Mouse (Mus musculus) testis, adult 2 months (tissue): ENCODE measurements at regions not wholly inside any gene's neighbourhood (a gene's known extent, or its start where the extent isn't known, plus 50 kb on each side); places are given as distances from the start of the nearest gene placed in this dataset.
A peak's percentile ranks its signal among the peaks of the same experiment; 100 is the strongest.

Experiments
- H3K27ac ChIP-seq: fragments of 200-500 bp; 2 replicates; pipeline ENCODE4 v1.5.1; 2012; ENCODE audit warnings: low read depth, low read length; ENCODE audit not compliant: control insufficient read depth, insufficient read depth
- H3K27me3 ChIP-seq: fragments of 200-500 bp; 2 replicates; pipeline ENCODE4 v1.6.1; 2012; ENCODE audit warnings: mild to moderate bottlenecking, low read length, moderate library complexity; ENCODE audit not compliant: control insufficient read depth, insufficient read depth
- H3K36me3 ChIP-seq: fragments of 200-500 bp; 2 replicates; pipeline ENCODE4 v1.6.1; 2012; ENCODE audit warnings: mild to moderate bottlenecking, low read length; ENCODE audit not compliant: control insufficient read depth, insufficient read depth
- H3K4me1 ChIP-seq: fragments of 200-500 bp; 2 replicates; pipeline ENCODE4 v1.6.1; 2012; ENCODE audit warnings: low read length; ENCODE audit not compliant: control insufficient read depth, insufficient read depth
- H3K4me3 ChIP-seq: fragments of 200-500 bp; 2 replicates; pipeline ENCODE4 v1.5.1; 2012; ENCODE audit warnings: low read depth, mild to moderate bottlenecking, low read length, moderate library complexity, mixed read lengths; ENCODE audit not compliant: control insufficient read depth
- CTCF ChIP-seq: fragments of 200-500 bp; IDR thresholded peaks from 2 replicates; pipeline ENCODE4 v1.5.1; 2012; ENCODE audit warnings: low read depth, mild to moderate bottlenecking, inconsistent platforms, low read length, moderate library complexity; ENCODE audit not compliant: control insufficient read depth, insufficient read depth, insufficient replicate concordance
- POLR2A ChIP-seq: fragments of 200-500 bp; IDR thresholded peaks from 2 replicates; pipeline ENCODE4 v1.6.1; 2012; ENCODE audit warnings: low read depth, mild to moderate bottlenecking, inconsistent platforms, low read length, moderate library complexity; ENCODE audit not compliant: control insufficient read depth

DNA sequence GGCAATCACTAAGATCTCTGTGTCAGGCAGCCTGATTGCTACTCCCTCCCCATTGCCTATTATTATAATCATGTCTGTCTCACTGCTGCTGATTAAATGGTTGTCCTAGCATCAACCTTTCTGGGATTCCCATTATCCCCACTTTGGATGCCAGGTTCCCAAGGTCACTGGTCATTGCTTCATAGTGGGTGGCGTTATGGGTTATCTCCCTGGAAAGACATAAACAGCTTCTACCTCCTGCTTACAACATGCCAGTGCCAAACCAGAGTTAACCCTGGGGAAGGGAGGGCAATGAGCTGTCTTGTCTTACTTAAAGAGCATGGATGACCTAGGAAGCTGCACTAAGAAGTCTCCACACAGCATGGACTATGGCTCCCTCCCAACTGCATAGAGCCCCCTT lies 136.9 kb downstream of the Uaca start:
- H3K4me1 ChIP-seq = no peaks in the 10 kb centered on the region
- no peak overlapping the region for H3K4me3 ChIP-seq
- TF ChIP-seq POLR2A = no peak
- H3K27me3 ChIP-seq = no peaks in the 10 kb centered on the region
- H3K36me3 ChIP-seq = no peaks in the 10 kb centered on the region
- no peak overlapping the region; the same call in 1 of the 2 replicates for H3K27ac ChIP-seq

DNA sequence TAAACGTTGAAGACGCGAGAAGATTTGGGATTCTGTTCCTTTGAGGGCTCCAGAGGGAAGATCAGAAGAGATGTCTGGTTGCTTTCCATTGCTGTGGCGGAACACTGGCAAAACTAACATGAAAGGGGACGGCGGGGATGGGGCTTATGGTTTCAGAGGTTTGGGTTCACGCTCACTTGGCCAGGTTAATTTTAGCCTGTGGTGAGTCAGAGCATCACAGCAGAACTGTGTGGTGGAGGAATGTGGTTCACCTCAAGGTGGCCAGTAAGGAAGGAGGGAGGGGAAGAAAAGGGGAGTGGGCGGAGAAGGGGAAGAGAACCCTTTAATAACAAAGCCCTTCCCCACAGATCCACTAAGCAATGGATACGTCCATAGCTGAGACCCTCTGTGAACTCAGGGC lies 142.6 kb downstream of the Uaca start:
- H3K27me3 ChIP-seq = no peaks in the 10 kb centered on the region
- no peaks in the 10 kb centered on the region; the same call in 1 of the 2 replicates for H3K4me1 ChIP-seq
- H3K27ac ChIP-seq = no peak overlapping the region
- no peaks in the 10 kb centered on the region for H3K36me3 ChIP-seq
- TF ChIP-seq CTCF (no peak), POLR2A (no peak)
- H3K4me3 ChIP-seq = no peak overlapping the region

DNA sequence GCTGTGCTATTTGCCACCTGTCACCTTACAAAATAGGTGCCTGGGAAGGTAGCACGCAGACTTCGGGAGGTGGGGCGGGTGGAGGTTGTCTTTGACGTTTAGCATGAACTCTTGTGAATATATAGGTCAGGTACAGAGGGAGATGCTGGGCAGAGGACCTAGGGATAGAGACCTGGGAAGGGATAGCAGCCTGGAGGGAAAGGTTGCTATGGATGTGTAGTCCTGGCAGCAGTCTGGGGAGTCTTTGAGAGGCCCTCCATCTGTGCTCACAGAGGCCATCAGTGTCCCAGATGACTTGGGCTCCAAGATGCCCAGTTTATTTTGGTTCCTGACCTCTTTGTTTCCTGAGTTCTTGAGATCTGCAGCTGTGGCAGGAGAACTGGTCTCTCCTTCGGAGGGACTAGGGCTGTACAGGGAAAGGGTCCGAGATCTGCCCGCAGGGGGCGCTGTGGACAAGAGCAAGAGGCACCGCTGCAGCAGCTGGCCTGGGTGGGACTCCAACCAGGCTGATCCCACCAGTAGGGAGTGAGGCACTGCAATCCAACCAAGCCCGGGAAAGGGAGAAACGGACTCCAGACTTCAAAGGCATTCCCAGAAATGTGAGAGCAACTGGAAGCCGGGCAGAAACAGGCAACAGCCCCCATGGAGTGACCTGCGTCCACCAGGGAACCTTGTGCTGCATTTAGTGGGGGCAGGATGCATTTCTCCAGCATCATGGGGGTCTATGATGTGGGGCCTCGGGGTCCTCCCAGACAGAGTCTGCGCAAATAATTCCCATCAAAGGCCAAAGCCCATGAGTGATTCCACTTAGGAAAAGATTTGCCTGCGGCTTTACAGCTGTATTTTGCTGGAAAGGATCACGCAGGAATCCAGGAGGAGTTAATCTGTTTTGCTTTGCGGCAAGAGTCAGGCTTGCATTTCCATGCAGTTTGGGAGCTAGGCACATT lies 145.8 kb downstream of the Uaca start:
- Histone ChIP-seq H3K36me3 (no peaks in the 10 kb centered on the region), H3K4me1 (no peaks in the 10 kb centered on the region; the same call in 1 of the 2 replicates), H3K4me3 (no peak overlapping the region), H3K27me3 (no peaks in the 10 kb centered on the region), H3K27ac (no peak overlapping the region)
- TF ChIP-seq POLR2A (no peak), CTCF (peak; percentile 83)

DNA sequence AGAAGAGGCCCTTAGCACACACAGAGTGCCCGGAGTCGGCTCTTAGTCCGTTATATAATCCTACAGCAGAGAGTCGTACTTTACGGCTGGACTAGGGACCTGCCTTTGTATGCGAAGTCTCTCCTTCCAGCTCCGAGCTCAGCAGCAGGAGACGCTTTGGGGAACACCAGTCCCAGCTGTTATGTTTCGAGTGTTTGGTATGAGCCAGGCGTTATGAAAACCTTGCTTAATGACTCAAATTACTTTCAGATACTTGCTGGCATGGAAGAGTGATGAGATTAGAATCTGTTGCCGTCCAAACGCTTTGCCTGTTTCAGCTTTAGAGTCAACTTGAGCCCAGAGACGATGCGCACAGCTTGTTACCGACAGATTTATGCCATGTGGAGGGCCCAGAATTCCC lies 153.0 kb downstream of the Uaca start:
- no peak for TF ChIP-seq POLR2A
- no peak for TF ChIP-seq CTCF
- Histone ChIP-seq H3K27ac (no peak overlapping the region), H3K36me3 (no peaks in the 10 kb centered on the region), H3K27me3 (no peaks in the 10 kb centered on the region), H3K4me1 (no peaks in the 10 kb centered on the region), H3K4me3 (no peak overlapping the region)

DNA sequence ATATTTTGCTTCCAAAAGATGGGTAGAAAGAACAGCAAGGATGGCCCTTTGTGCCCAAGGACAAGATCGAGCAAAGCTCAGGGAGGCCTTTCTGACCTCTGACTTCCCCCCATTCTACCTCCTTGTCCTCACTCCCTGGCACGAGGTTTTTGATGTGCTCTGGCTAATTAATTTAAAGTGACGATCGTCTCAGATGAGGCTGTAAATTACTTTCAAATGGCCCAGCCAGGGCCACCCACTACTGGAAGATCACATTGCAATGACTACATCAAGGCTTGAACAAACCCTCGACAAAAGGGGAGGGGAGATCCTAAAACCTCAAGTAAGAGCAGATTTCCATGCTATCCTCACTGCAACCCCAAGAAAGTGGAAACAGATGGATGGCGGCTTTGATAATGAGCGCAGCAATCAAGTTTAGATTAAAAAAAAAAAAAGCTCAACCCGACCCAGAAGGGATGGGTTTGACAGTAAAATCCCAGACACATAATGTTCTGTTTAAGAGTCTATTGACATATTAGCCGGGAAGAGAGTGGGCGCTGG lies 154.3 kb downstream of the Uaca start:
- Histone ChIP-seq H3K27me3 (no peaks in the 10 kb centered on the region), H3K4me1 (no peaks in the 10 kb centered on the region), H3K27ac (no peak overlapping the region), H3K4me3 (no peak overlapping the region), H3K36me3 (no peaks in the 10 kb centered on the region)
- TF ChIP-seq CTCF = no peak
- TF ChIP-seq POLR2A = no peak

DNA sequence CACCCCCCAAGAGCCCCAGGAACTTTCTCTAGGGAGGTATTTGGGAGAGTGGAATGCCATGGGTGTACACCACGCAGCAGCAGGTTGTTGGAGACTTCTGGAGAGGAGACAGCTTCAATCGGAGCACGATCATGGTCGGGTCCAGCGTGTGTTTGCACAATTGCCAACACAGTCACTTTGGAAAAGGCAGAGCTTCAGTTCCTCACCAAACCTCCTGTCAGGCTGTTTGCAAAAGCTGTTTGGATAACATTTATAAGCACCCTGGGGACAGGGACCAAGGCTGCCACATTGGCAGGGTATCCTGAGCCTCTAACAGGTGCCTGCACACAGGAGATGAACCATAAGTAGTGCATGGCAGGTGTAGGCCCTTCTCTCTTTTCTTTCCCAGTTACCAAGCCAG lies 155.8 kb downstream of the Uaca start:
- H3K27me3 ChIP-seq = no peaks in the 10 kb centered on the region
- no peak for TF ChIP-seq POLR2A
- no peak for TF ChIP-seq CTCF
- no peaks in the 10 kb centered on the region for H3K4me1 ChIP-seq
- no peak overlapping the region for H3K4me3 ChIP-seq
- no peaks in the 10 kb centered on the region for H3K36me3 ChIP-seq
- no peak overlapping the region for H3K27ac ChIP-seq

DNA sequence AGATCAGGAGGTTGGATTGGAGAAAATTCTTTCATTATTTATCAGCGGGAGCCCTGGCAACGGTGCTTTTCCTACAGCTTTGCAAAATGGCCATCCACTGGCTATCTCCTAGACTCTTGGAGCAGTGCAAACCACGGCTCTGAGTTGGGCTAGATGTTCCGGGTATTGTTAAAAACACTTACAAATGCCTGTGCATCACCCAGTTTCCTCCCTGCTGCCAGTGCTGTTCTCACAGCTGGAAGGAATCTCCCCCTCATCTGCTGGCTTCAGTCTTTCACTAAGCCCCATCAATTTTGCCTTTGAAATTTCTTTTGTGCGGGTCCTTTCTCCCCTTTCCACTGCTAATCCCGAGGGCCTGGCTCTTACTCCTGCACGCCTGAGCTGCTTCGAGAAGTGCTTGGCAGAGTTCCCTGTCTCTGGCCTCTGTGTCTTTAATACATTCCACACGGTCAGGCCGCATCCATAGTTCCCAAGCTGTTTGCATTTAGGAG lies 156.8 kb downstream of the Uaca start:
- Histone ChIP-seq H3K4me1 (no peaks in the 10 kb centered on the region), H3K4me3 (no peak overlapping the region), H3K27ac (no peak overlapping the region), H3K27me3 (no peaks in the 10 kb centered on the region), H3K36me3 (no peaks in the 10 kb centered on the region)
- TF ChIP-seq CTCF = no peak
- TF ChIP-seq POLR2A = no peak
